Comparison of ENCODE assay signal across 17 mouse cellular contexts in genomic region chr15:88399989-88400388, GRCm38 (mm10).
"Had no signal": no experiment of that assay in that cellular context is flagged by ENCODE, and none has a peak within 500 bp of the region (broad histone marks: within the 10 kb centered on the region; RNA-seq: fewer than 3 reads in every experiment).

No protein-coding gene starts in this region.

- H3K4me3 ChIP-seq: liver, embryonic 13.5 days; liver, embryonic 15.5 days; lung, embryonic 15.5 days; midbrain, embryonic 10.5 days; midbrain, embryonic 12.5 days; neural tube, embryonic 12.5 days; stomach, embryonic 15.5 days had no signal

- H3K27ac ChIP-seq: liver, embryonic 13.5 days; liver, embryonic 15.5 days; lung, embryonic 15.5 days; macrophage; midbrain, embryonic 10.5 days; midbrain, embryonic 12.5 days; neural tube, embryonic 12.5 days; stomach, embryonic 15.5 days; stomach, postnatal 0 days had no signal

- H3K27me3 ChIP-seq: liver, embryonic 13.5 days; liver, embryonic 15.5 days; lung, embryonic 15.5 days; neural tube, embryonic 12.5 days; stomach, embryonic 15.5 days had no signal

- H3K4me1 ChIP-seq: liver, embryonic 13.5 days; liver, embryonic 15.5 days; lung, embryonic 15.5 days; midbrain, embryonic 10.5 days; stomach, embryonic 15.5 days had no signal

- H3K36me3 ChIP-seq: liver, embryonic 13.5 days; liver, embryonic 15.5 days; lung, embryonic 15.5 days; midbrain, embryonic 10.5 days; midbrain, embryonic 12.5 days; neural tube, embryonic 12.5 days; stomach, embryonic 15.5 days had no signal

- DNase-seq: liver, embryonic 13.5 days; liver, postnatal 0 days; lung, adult 2 months; lung, postnatal 14 days; lung, postnatal 36 days; right cerebral cortex, postnatal 14 days; thymus, adult 18-20 months; thymus, postnatal 25 days; thymus, postnatal 4 days had no signal
